Mouse (Mus musculus) CH12.LX (cell line): ENCODE results near the gene Dkkl1. TPM values are rescaled to one million over a fixed set of nuclear protein-coding genes. Genes with fewer than 3 reads are reported as not detected.

Source experiments
- DNase-seq: peaks from one replicate; pipeline ENCODE4 v3.0.0-alpha.2; 2013; ENCODE audit errors: extremely low read depth
- H3K27ac ChIP-seq: 2 replicates; pipeline ENCODE4 v1.5.1; 2012; ENCODE audit warnings: low read depth, mild to moderate bottlenecking, control low read depth, moderate library complexity; ENCODE audit not compliant: insufficient read depth
- H3K27me3 ChIP-seq: replicated peaks from 2 replicates; pipeline ENCODE3; 2012; ENCODE audit warnings: inconsistent platforms
- H3K36me3 ChIP-seq, 2 experiments: replicated peaks in 1 of 2; 2 replicates each; pipeline versions ENCODE3 to v1.6.1; 2012; ENCODE audit warnings: inconsistent platforms in 1 of 2, low read length in 1 of 2, mild to moderate bottlenecking in 1 of 2, mixed read lengths in 1 of 2, moderate library complexity in 1 of 2; ENCODE audit not compliant: control insufficient read depth in 1 of 2, insufficient read depth in 1 of 2
- H3K4me1 ChIP-seq, 2 experiments: 2 replicates each; pipeline ENCODE4 v1.6.1; 2012; ENCODE audit warnings: inconsistent platforms in 1 of 2, moderate library complexity in 1 of 2; ENCODE audit not compliant: insufficient read depth in 2 of 2, control insufficient read depth in 1 of 2
- H3K4me2 ChIP-seq: 2 replicates; pipeline ENCODE4 v1.6.1; 2012; ENCODE audit warnings: low read depth, mild to moderate bottlenecking, control low read depth; ENCODE audit not compliant: poor library complexity, insufficient read depth, severe bottlenecking
- H3K4me3 ChIP-seq, 3 experiments: fragments of 150-350 bp in 1 of 3; sonication (generic) in 1 of 3; replicated peaks in 1 of 3; 2 replicates each; pipeline versions ENCODE3 to v1.5.1; 2011 to 2012; ENCODE audit warnings: low read depth in 2 of 3, low read length in 2 of 3, mild to moderate bottlenecking in 2 of 3, moderate library complexity in 2 of 3, control low read depth in 1 of 3, improper control_type of control experiment in 1 of 3, inconsistent platforms in 1 of 3, mixed read lengths in 1 of 3; ENCODE audit not compliant: poor library complexity in 1 of 3
- H3K79me2 ChIP-seq: replicated peaks from 2 replicates; pipeline ENCODE4 v1.6.1; 2012; ENCODE audit warnings: mild to moderate bottlenecking, moderate library complexity; ENCODE audit not compliant: control insufficient read depth, poor library complexity, insufficient read depth, severe bottlenecking; ENCODE audit errors: extremely low read depth
- H3K9ac ChIP-seq: 2 replicates; pipeline ENCODE4 v1.6.1; 2012; ENCODE audit warnings: low read depth, mild to moderate bottlenecking, control low read depth, moderate library complexity; ENCODE audit not compliant: insufficient read depth
- H3K9me3 ChIP-seq: replicated peaks from 2 replicates; pipeline ENCODE3; 2012; ENCODE audit warnings: low read length, inconsistent platforms, mixed read lengths
- CHD1 ChIP-seq: IDR thresholded peaks from 2 replicates; pipeline ENCODE4 v1.6.1; 2012; ENCODE audit warnings: low read depth, low read length, improper control_type of control experiment, inconsistent platforms
- CHD2 ChIP-seq: IDR thresholded peaks from 2 replicates; pipeline ENCODE4 v1.6.1; 2011; ENCODE audit warnings: low read length, improper control_type of control experiment
- E2F4 ChIP-seq: IDR thresholded peaks from 2 replicates; pipeline ENCODE4 v1.6.1; 2011; ENCODE audit warnings: low read depth, low read length, improper control_type of control experiment; ENCODE audit not compliant: insufficient replicate concordance
- ELF1 ChIP-seq: IDR thresholded peaks from 2 replicates; pipeline ENCODE4 v1.6.1; 2014; ENCODE audit warnings: low read depth, mild to moderate bottlenecking, inconsistent platforms, low read length, improper control_type of control experiment
- ETS1 ChIP-seq: conservative IDR thresholded peaks from 2 replicates; pipeline ENCODE4 v1.6.1; 2012; ENCODE audit warnings: low read depth, mild to moderate bottlenecking, inconsistent platforms, low read length, improper control_type of control experiment, moderate library complexity
- GABPA ChIP-seq: IDR thresholded peaks from 2 replicates; pipeline ENCODE4 v1.6.1; 2012; ENCODE audit warnings: low read depth, low read length, improper control_type of control experiment, inconsistent platforms; ENCODE audit not compliant: insufficient replicate concordance
- HCFC1 ChIP-seq: IDR thresholded peaks from 2 replicates; pipeline ENCODE4 v1.6.1; 2012; ENCODE audit warnings: low read depth, mild to moderate bottlenecking, inconsistent platforms, low read length, improper control_type of control experiment
- KAT2A ChIP-seq: IDR thresholded peaks from 2 replicates; pipeline ENCODE4 v1.6.1; 2012; ENCODE audit warnings: low read length, improper control_type of control experiment, inconsistent platforms; ENCODE audit not compliant: insufficient replicate concordance
- MAFK ChIP-seq: IDR thresholded peaks from 2 replicates; pipeline ENCODE4 v1.6.1; 2011; ENCODE audit warnings: low read length, improper control_type of control experiment; ENCODE audit not compliant: insufficient replicate concordance
- MEF2A ChIP-seq: IDR thresholded peaks from 2 replicates; pipeline ENCODE4 v1.6.1; 2014; ENCODE audit warnings: low read depth, mild to moderate bottlenecking, inconsistent platforms, low read length, improper control_type of control experiment, borderline replicate concordance
- MYC ChIP-seq: IDR thresholded peaks from 2 replicates; pipeline ENCODE4 v1.6.1; 2011; ENCODE audit warnings: low read depth, mild to moderate bottlenecking, improper control_type of control experiment, low read length
- NELFE ChIP-seq: IDR thresholded peaks from 2 replicates; pipeline ENCODE4 v1.6.1; 2011; ENCODE audit warnings: low read depth, low read length, improper control_type of control experiment
- NRF1 ChIP-seq: IDR thresholded peaks from 2 replicates; pipeline ENCODE4 v1.6.1; 2014; ENCODE audit warnings: low read depth, mild to moderate bottlenecking, inconsistent platforms, low read length, improper control_type of control experiment, moderate library complexity
- PAX5 ChIP-seq: IDR thresholded peaks from 2 replicates; pipeline ENCODE4 v1.6.1; 2012; ENCODE audit warnings: low read length, inconsistent platforms, mixed read lengths
- POLR2AphosphoS2 ChIP-seq: IDR thresholded peaks from 2 replicates; pipeline ENCODE4 v1.6.1; 2011; ENCODE audit warnings: low read depth, low read length, improper control_type of control experiment
- RAD21 ChIP-seq: IDR thresholded peaks from 2 replicates; pipeline ENCODE4 v1.6.1; 2011; ENCODE audit warnings: low read depth, mild to moderate bottlenecking, low read length, improper control_type of control experiment, moderate library complexity
- RCOR1 ChIP-seq: conservative IDR thresholded peaks from 2 replicates; pipeline ENCODE4 v1.6.1; 2012; ENCODE audit warnings: low read depth, mild to moderate bottlenecking, inconsistent platforms, low read length, improper control_type of control experiment
- SIN3A ChIP-seq: IDR thresholded peaks from 2 replicates; pipeline ENCODE4 v1.6.1; 2012; ENCODE audit warnings: low read length, improper control_type of control experiment, inconsistent platforms
- SMC3 ChIP-seq: IDR thresholded peaks from 2 replicates; pipeline ENCODE4 v1.6.1; 2011; ENCODE audit warnings: low read depth, low read length, improper control_type of control experiment
- TCF12 ChIP-seq: IDR thresholded peaks from 2 replicates; pipeline ENCODE4 v1.6.1; 2014; ENCODE audit warnings: low read depth, mild to moderate bottlenecking, inconsistent platforms, low read length, improper control_type of control experiment
- UBTF ChIP-seq: IDR thresholded peaks from 2 replicates; pipeline ENCODE4 v1.6.1; 2012; ENCODE audit warnings: low read depth, mild to moderate bottlenecking, inconsistent platforms, low read length, improper control_type of control experiment, moderate library complexity
- USF1 ChIP-seq: IDR thresholded peaks from 2 replicates; pipeline ENCODE4 v1.6.1; 2014; ENCODE audit warnings: low read depth, mild to moderate bottlenecking, inconsistent platforms, low read length, improper control_type of control experiment
- USF2 ChIP-seq: conservative IDR thresholded peaks from 2 replicates; pipeline ENCODE4 v1.6.1; 2011; ENCODE audit warnings: low read depth, low read length, improper control_type of control experiment
- ZC3H11A ChIP-seq: IDR thresholded peaks from 2 replicates; pipeline ENCODE4 v1.6.1; 2012; ENCODE audit warnings: low read depth, mild to moderate bottlenecking, inconsistent platforms, low read length, improper control_type of control experiment
- ZKSCAN1 ChIP-seq: IDR thresholded peaks from 2 replicates; pipeline ENCODE4 v1.6.1; 2012; ENCODE audit warnings: low read depth, inconsistent platforms, low read length, improper control_type of control experiment, borderline replicate concordance
- dilution Hi-C: fragments of 300-500 bp; cut with MboI; formaldehyde crosslinking; loops from 2 replicates; pipeline ENCODE4 v1.14.3; 2020; ENCODE audit warnings: low sequenced_read_pairs; ENCODE audit not compliant: extremely low pct_unique_long_range_greater_than_20kb, extremely low pct_ligation_motif_present
- in situ Hi-C: fragments of 300-500 bp; cut with MboI; formaldehyde crosslinking; loops from 3 replicates; pipeline ENCODE4 v1.14.3; 2019; ENCODE audit warnings: low sequenced_read_pairs, low pct_ligation_motif_present, low pct_unique_long_range_greater_than_20kb, mixed read lengths
- polyA plus RNA-seq: library from polyadenylated mRNA; unstranded; fragments of >175 nt; gene quantifications from 2 replicates; pipeline ENCODE4 v1.2.1, GENCODE M21; 2012; ENCODE audit warnings: low read depth; ENCODE audit not compliant: insufficient read length
- total RNA-seq, 2 experiments: library from RNA; depleted of rRNA; stranded (reverse); fragments of 300-350 nt in 1 of 2; fragments of >200 nt in 1 of 2; gene quantifications; 2 replicates each; pipeline ENCODE4 v1.2.3; 2012 to 2014

Dkkl1 gene
- total and polyA plus RNA-seq, 3 experiments, result 0.24 to 1.6 (median 0.44) TPM

DNA sequence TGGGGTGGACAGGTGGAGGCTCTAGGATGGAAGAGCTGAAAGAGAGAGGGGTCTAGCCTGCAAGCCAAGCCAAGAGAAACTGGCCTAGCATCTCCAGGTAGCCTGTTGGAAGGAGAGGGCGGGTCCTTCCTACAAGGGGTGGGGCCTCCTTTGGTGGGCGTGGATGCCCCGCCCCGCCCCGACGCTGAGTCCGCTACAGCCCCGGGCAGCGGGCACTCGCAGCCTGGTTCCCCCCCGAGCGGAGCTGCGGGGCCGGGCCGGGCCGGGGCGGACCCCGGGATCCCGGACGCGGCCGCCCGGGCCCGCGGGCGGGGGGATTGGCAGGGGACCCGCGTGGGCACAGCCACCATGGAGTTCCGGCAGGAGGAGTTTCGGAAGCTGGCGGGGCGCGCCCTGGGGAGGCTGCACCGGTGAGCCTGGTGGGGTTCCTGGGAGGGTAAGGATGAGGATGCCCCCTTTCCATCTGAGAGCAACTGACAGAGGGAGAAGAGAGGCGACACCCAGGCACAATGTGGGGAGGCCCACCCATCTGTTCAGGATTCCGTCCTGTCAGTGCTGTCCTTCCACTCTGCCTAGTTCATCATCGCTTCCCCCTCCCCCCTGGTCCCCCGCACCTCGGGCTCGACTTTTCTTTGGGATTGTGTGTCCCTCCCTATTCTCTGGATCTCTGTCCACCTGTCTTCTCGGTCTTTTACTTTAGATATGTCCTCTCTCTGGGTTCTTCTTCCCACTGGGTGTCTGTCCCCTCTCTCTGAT lies 48.0 kb downstream of the Dkkl1 start, which contains the start of gene Slc17a7:
Gene Slc17a7, plus strand, starts transcription at position 215 of the 756 bp plus-strand sequence.
- peaks cover 7% of the 10 kb centered on the region for H3K9me3 ChIP-seq
- dilution Hi-C loops, result no loop called here
- peaks cover 0 to 11% of the 10 kb centered on the region in 2 experiments; a peak in 3 of 4 replicates for H3K4me1 ChIP-seq
- peak within 1 kb of the TSS; percentile 47; the same call in 1 of the 2 replicates for H3K4me2 ChIP-seq
- H3K79me2 ChIP-seq, result no peaks in the 10 kb centered on the region
- TF ChIP-seq RAD21 (no peak), E2F4 (no peak), NRF1 (no peak), ZKSCAN1 (no peak), SMC3 (no peak), USF2 (no peak), CHD1 (no peak), SIN3A (no peak)
- TF ChIP-seq, all 38 proteins: peak for 0
- in situ Hi-C loops, result loop anchor here (10.0 kb wide), 1 partner anchor 141 kb away; no protein-coding TSS in a partner anchor
- Histone ChIP-seq H3K36me3 (peaks cover 0 to 22% of the 10 kb centered on the region in 2 experiments), H3K9ac (no peak within 1 kb of the TSS), H3K27ac (no peak within 1 kb of the TSS), H3K4me3 (no peak within 1 kb of the TSS), H3K27me3 (peaks cover 60% of the 10 kb centered on the region)
- no peak for DNase-seq

DNA sequence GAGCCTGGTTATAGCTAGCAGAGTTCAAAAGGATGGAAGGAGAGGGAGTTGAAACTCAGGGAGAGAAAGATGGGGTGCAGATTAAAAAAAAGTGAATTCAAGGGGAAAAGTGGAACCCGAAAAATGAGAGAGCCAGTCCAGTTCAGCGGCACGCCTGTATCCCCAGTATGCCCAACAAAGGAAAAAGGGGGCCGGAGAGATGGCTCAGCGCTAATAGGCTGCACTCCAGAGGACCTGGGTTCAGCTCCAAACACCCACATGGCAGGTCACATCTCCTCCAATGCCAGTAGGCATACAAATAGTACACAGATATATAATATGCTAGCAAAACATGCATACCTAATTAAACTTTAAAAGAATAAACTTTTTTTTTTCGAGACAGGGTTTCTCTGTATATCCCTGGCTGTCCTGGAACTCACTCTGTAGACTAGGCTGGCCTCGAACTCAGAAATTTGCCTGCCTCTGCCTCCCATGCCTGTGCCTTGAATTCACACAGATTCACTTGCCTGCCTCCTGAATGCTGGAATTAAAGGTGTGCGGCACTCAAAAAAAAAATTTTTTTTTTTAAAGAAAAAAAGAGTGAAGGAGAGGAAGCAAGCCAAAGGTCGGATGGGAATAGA lies 48.8 kb downstream of the Dkkl1 start:
- Histone ChIP-seq H3K4me3 (no peak overlapping the region), H3K9ac (no peak overlapping the region), H3K4me2 (no peak overlapping the region), H3K27me3 (peaks cover 52% of the 10 kb centered on the region), H3K27ac (no peak overlapping the region), H3K9me3 (no peaks in the 10 kb centered on the region), H3K36me3 (peaks cover 0 to 30% of the 10 kb centered on the region in 2 experiments), H3K4me1 (peaks cover 0 to 11% of the 10 kb centered on the region in 2 experiments; a peak in 3 of 4 replicates), H3K79me2 (no peaks in the 10 kb centered on the region)
- no peak for DNase-seq
- no peak for TF ChIP-seq RCOR1
- no peak for TF ChIP-seq KAT2A
- no peak for TF ChIP-seq MYC
- no peak for TF ChIP-seq USF2
- no peak for TF ChIP-seq ZC3H11A
- TF ChIP-seq HCFC1, result no peak
- TF ChIP-seq USF1, result no peak
- no peak for TF ChIP-seq MEF2A
- no peak for TF ChIP-seq RAD21
- TF ChIP-seq TCF12, result no peak
- TF ChIP-seq GABPA, result no peak
- TF ChIP-seq MAFK, result no peak
- TF ChIP-seq ELF1, result no peak
- no peak for TF ChIP-seq PAX5
- TF ChIP-seq CHD2, result no peak
- TF ChIP-seq SIN3A, result no peak
- no peak for TF ChIP-seq ETS1
- TF ChIP-seq UBTF, result no peak
- TF ChIP-seq POLR2AphosphoS2, result no peak
- no peak for TF ChIP-seq NELFE
- in situ Hi-C loops, result loop anchor here (10.0 kb wide), 1 partner anchor 142 kb away; no protein-coding TSS in a partner anchor
- dilution Hi-C loops, result no loop called here
